Mouse (Mus musculus) myocyte (in vitro differentiated cells): ENCODE results near the gene Gabra5. TPM values are rescaled to one million over a fixed set of nuclear protein-coding genes. Genes with fewer than 3 reads are reported as not detected.

Experiments used
- H3K27me3 ChIP-seq: one replicate; pipeline ENCODE4 v1.6.1; 2011; ENCODE audit not compliant: control insufficient read depth, insufficient read depth, insufficient read length
- H3K36me3 ChIP-seq: one replicate; pipeline ENCODE4 v1.6.1; 2011; ENCODE audit not compliant: control insufficient read depth, insufficient read depth
- H3K4me2 ChIP-seq: one replicate; pipeline ENCODE4 v1.6.1; 2011; ENCODE audit warnings: low read depth, control low read depth
- H3K4me3 ChIP-seq: one replicate; pipeline ENCODE4 v1.5.1; 2011; ENCODE audit warnings: mild to moderate bottlenecking, control low read depth, moderate library complexity
- H3K79me2 ChIP-seq: one replicate; pipeline ENCODE4 v1.6.1; 2011; ENCODE audit not compliant: control insufficient read depth, insufficient read depth
- H3ac ChIP-seq: one replicate; pipeline ENCODE4 v1.6.1; 2011; ENCODE audit not compliant: control insufficient read depth, insufficient read length
- CEBPB ChIP-seq: IDR thresholded peaks from 2 replicates; pipeline ENCODE4 v1.6.1; 2011; ENCODE audit warnings: mild to moderate bottlenecking, moderate library complexity; ENCODE audit not compliant: poor library complexity, insufficient read depth, severe bottlenecking
- E2F4 ChIP-seq: IDR thresholded peaks from one replicate; pipeline ENCODE4 v1.6.1; 2011; ENCODE audit warnings: mild to moderate bottlenecking, control low read depth, moderate library complexity; ENCODE audit not compliant: insufficient read depth
- MAX ChIP-seq: IDR thresholded peaks from one replicate; pipeline ENCODE4 v1.6.1; 2011; ENCODE audit warnings: low read depth, mild to moderate bottlenecking, control low read depth
- MYOD1 ChIP-seq, 3 experiments: IDR thresholded peaks; one replicate each; pipeline ENCODE4 v1.6.1; 2011; ENCODE audit warnings: control low read depth in 2 of 3, low read depth in 2 of 3, mild to moderate bottlenecking in 2 of 3, moderate library complexity in 1 of 3; ENCODE audit not compliant: insufficient read length in 2 of 3, control insufficient read depth in 1 of 3
- MYOG ChIP-seq, 3 experiments: IDR thresholded peaks; one replicate each; pipeline ENCODE4 v1.6.1; 2011; ENCODE audit warnings: control low read depth in 2 of 3, low read depth in 2 of 3, mild to moderate bottlenecking in 2 of 3; ENCODE audit not compliant: insufficient read length in 2 of 3, control insufficient read depth in 1 of 3, insufficient read depth in 1 of 3
- POLR2A ChIP-seq: IDR thresholded peaks from one replicate; pipeline ENCODE4 v1.6.1; 2011; ENCODE audit warnings: low read depth, mild to moderate bottlenecking, control low read depth, moderate library complexity; ENCODE audit not compliant: insufficient read length
- POLR2AphosphoS2 ChIP-seq: IDR thresholded peaks from one replicate; pipeline ENCODE4 v1.6.1; 2011; ENCODE audit warnings: low read depth, control low read depth; ENCODE audit not compliant: insufficient read length
- REST ChIP-seq: IDR thresholded peaks from one replicate; pipeline ENCODE4 v1.6.1; 2011; ENCODE audit warnings: mild to moderate bottlenecking, control low read depth, moderate library complexity; ENCODE audit not compliant: insufficient read depth, insufficient read length
- SRF ChIP-seq: IDR thresholded peaks from one replicate; pipeline ENCODE4 v1.6.1; 2011; ENCODE audit warnings: low read depth; ENCODE audit not compliant: control insufficient read depth, insufficient read length
- TCF12 ChIP-seq: IDR thresholded peaks from one replicate; pipeline ENCODE4 v1.6.1; 2011; ENCODE audit warnings: mild to moderate bottlenecking, control low read depth; ENCODE audit not compliant: poor library complexity, insufficient read depth, severe bottlenecking
- TCF3 ChIP-seq: IDR thresholded peaks from one replicate; pipeline ENCODE4 v1.6.1; 2011; ENCODE audit warnings: low read depth, control low read depth; ENCODE audit not compliant: insufficient read length
- USF1 ChIP-seq: IDR thresholded peaks from one replicate; pipeline ENCODE4 v1.6.1; 2011; ENCODE audit warnings: low read depth, mild to moderate bottlenecking, control low read depth, moderate library complexity
- polyA plus RNA-seq: library from polyadenylated mRNA; unstranded; fragments of >200 nt; fragmentation: generic; extraction: Trizol; gene quantifications from one replicate; pipeline ENCODE4 v1.2.1, GENCODE M21; 2012; ENCODE audit warnings: missing spikeins

Gabra5 gene
- polyA plus RNA-seq, 1 experiment, result not detected

DNA sequence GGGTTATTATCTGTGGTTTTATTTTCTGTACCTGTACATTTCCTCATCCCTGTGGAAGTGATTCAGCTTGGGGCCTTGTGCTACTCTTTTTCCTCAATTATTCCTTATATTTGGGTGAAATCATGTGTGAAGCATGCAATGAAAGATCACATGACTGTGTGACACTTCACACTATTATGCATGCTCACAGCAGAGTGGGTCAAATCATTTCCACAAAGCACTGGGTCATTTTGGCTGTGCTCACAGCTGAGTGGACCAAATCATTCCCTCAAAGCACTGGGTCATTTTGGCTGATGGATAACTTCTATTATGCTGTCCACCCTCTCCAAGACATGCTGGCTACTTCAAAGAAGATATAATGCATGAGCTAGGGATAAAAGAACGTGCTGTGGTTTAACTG, 97.0 kb downstream of the Gabra5 start:
- no peak for TF ChIP-seq REST
- TF ChIP-seq CEBPB, result no peak
- no peak for TF ChIP-seq POLR2AphosphoS2
- TF ChIP-seq MAX, result no peak
- TF ChIP-seq POLR2A, result no peak
- TF ChIP-seq MYOD1 (IDR thresholded peaks at IDR 0.05; ENCODE audit: control insufficient read depth in 1 of 3, insufficient read length in 2 of 3, low read depth in 2 of 3), result no peak
- TF ChIP-seq SRF, result no peak
- TF ChIP-seq USF1, result no peak
- TF ChIP-seq MYOG (IDR thresholded peaks at IDR 0.05; ENCODE audit: control insufficient read depth in 1 of 3, insufficient read depth in 1 of 3, insufficient read length in 2 of 3, low read depth in 2 of 3), result no peak
- no peak for TF ChIP-seq TCF12
- no peak for TF ChIP-seq TCF3
- no peak for TF ChIP-seq E2F4
- no peak overlapping the region for H3K4me2 ChIP-seq
- no peaks in the 10 kb centered on the region for H3K27me3 ChIP-seq
- no peaks in the 10 kb centered on the region for H3K36me3 ChIP-seq
- H3K4me3 ChIP-seq, result no peak overlapping the region
- no peaks in the 10 kb centered on the region for H3K79me2 ChIP-seq
- H3ac ChIP-seq, result no peak overlapping the region

DNA sequence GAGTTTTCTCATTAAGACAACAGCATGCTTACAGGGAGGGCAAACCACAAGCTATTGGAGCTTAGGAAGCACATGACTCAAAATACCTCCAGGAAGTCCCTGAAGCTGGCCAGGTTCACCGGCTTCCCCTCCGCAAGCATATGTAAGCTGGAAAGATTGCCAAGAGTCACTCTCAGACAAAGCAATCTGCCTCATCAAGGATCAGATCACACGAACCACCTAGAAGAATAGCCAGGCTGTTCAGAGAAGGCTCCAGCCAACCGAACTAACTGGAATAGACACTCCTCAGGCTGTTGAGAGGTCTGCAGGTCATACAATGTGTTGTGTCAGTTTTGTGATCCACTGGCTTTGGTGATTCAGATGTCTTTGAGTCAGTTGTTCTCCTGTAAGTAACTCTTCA, 98.7 kb downstream of the Gabra5 start:
- Histone ChIP-seq H3K79me2 (no peaks in the 10 kb centered on the region), H3K4me3 (no peak overlapping the region), H3K4me2 (no peak overlapping the region), H3K27me3 (no peaks in the 10 kb centered on the region), H3ac (no peak overlapping the region), H3K36me3 (no peaks in the 10 kb centered on the region)
- TF ChIP-seq MYOD1 (IDR thresholded peaks at IDR 0.05; ENCODE audit: control insufficient read depth in 1 of 3, insufficient read length in 2 of 3, low read depth in 2 of 3) (no peak), MYOG (IDR thresholded peaks at IDR 0.05; ENCODE audit: control insufficient read depth in 1 of 3, insufficient read depth in 1 of 3, insufficient read length in 2 of 3, low read depth in 2 of 3) (no peak), TCF12 (no peak)

DNA sequence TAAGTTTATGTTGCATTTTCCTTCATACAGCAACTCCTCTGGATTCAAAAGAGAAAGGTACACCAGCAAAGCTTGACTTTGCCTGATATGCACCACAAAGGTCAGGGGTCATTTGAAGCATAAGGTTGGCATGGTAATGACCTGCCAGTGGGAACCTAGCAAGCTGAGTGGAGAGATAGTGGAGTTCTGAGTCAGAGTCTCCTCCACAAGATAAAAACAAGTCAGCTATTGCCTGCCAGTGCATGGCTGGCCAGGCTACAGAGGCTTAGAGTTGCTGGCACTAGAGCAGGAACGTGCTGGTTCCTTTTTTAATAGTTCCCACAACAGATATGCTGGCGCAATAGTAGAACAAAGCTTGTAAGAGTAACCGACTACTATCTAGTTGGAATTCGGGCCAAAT, 116.3 kb downstream of the Gabra5 start:
- TF ChIP-seq TCF3 (no peak), MAX (no peak), POLR2A (no peak), CEBPB (no peak), REST (no peak), POLR2AphosphoS2 (no peak), TCF12 (no peak), USF1 (no peak), MYOG (IDR thresholded peaks at IDR 0.05; ENCODE audit: control insufficient read depth in 1 of 3, insufficient read depth in 1 of 3, insufficient read length in 2 of 3, low read depth in 2 of 3) (no peak), MYOD1 (IDR thresholded peaks at IDR 0.05; ENCODE audit: control insufficient read depth in 1 of 3, insufficient read length in 2 of 3, low read depth in 2 of 3) (no peak), SRF (no peak), E2F4 (no peak)
- Histone ChIP-seq H3ac (no peak overlapping the region), H3K36me3 (no peaks in the 10 kb centered on the region), H3K79me2 (no peaks in the 10 kb centered on the region), H3K27me3 (no peaks in the 10 kb centered on the region), H3K4me2 (no peak overlapping the region), H3K4me3 (no peak overlapping the region)

- Histone ChIP-seq H3K4me3 (no peak overlapping the region), H3K36me3 (no peaks in the 10 kb centered on the region), H3K27me3 (no peaks in the 10 kb centered on the region), H3ac (no peak overlapping the region), H3K4me2 (no peak overlapping the region), H3K79me2 (no peaks in the 10 kb centered on the region)
- TF ChIP-seq POLR2AphosphoS2 (no peak), MAX (no peak), SRF (no peak), TCF12 (no peak), USF1 (no peak), E2F4 (no peak), MYOD1 (IDR thresholded peaks at IDR 0.05; ENCODE audit: control insufficient read depth in 1 of 3, insufficient read length in 2 of 3, low read depth in 2 of 3) (no peak), POLR2A (no peak), MYOG (IDR thresholded peaks at IDR 0.05; ENCODE audit: control insufficient read depth in 1 of 3, insufficient read depth in 1 of 3, insufficient read length in 2 of 3, low read depth in 2 of 3) (no peak), CEBPB (no peak), TCF3 (no peak)
Measured at GRCm38 (mm10) chr7:57390046-57390445, 119.8 kb downstream of the Gabra5 start.

GRCm38 (mm10) chr7:57387341-57387654, 122.6 kb downstream of the Gabra5 start:
- H3ac ChIP-seq, result no peak overlapping the region
- H3K4me3 ChIP-seq, result no peak overlapping the region
- no peaks in the 10 kb centered on the region for H3K36me3 ChIP-seq
- no peaks in the 10 kb centered on the region for H3K79me2 ChIP-seq
- TF ChIP-seq TCF3 (no peak), MAX (no peak), MYOD1 (IDR thresholded peaks at IDR 0.05; ENCODE audit: control insufficient read depth in 1 of 3, insufficient read length in 2 of 3, low read depth in 2 of 3) (no peak), USF1 (no peak)
- H3K4me2 ChIP-seq, result no peak overlapping the region
- no peaks in the 10 kb centered on the region for H3K27me3 ChIP-seq
